Mouse (Mus musculus) thymus, adult 2 months (tissue): ENCODE measurements at regions not wholly inside any gene's neighbourhood (a gene's known extent, or its start where the extent isn't known, plus 50 kb on each side); places are given as distances from the start of the nearest gene placed in this dataset.

Experiments used
- DNase-seq: peaks from one replicate; pipeline ENCODE4 v3.0.0; 2021
- H3K27ac ChIP-seq: fragments of 200-500 bp; 2 replicates; pipeline ENCODE4 v1.5.1; 2012; ENCODE audit warnings: low read length, control low read depth; ENCODE audit not compliant: control insufficient read depth, insufficient read depth
- H3K27me3 ChIP-seq: fragments of 200-500 bp; 2 replicates; pipeline ENCODE4 v1.6.1; 2012; ENCODE audit warnings: mild to moderate bottlenecking, low read length, moderate library complexity, mixed read lengths; ENCODE audit not compliant: control insufficient read depth, insufficient read depth
- H3K36me3 ChIP-seq: fragments of 200-500 bp; 2 replicates; pipeline ENCODE4 v1.6.1; 2012; ENCODE audit warnings: mild to moderate bottlenecking, low read length, moderate library complexity; ENCODE audit not compliant: control insufficient read depth, insufficient read depth
- H3K4me1 ChIP-seq: fragments of 200-500 bp; replicated peaks from 2 replicates; pipeline ENCODE4 v1.6.1; 2012; ENCODE audit warnings: low read length; ENCODE audit not compliant: control insufficient read depth, insufficient read depth
- H3K4me3 ChIP-seq: fragments of 200-500 bp; 2 replicates; pipeline ENCODE4 v1.5.1; 2012; ENCODE audit warnings: mild to moderate bottlenecking, low read length, control low read depth, moderate library complexity; ENCODE audit not compliant: control insufficient read depth, insufficient read depth
- CTCF ChIP-seq: fragments of 200-500 bp; IDR thresholded peaks from 2 replicates; pipeline ENCODE4 v1.5.1; 2012; ENCODE audit warnings: mild to moderate bottlenecking, control low read depth, low read length, moderate library complexity, borderline replicate concordance; ENCODE audit not compliant: control insufficient read depth, poor library complexity, insufficient read depth; ENCODE audit errors: extremely low read depth
- POLR2A ChIP-seq: fragments of 200-500 bp; IDR thresholded peaks from 2 replicates; pipeline ENCODE4 v1.6.1; 2012; ENCODE audit warnings: mild to moderate bottlenecking, low read length, control low read depth, moderate library complexity; ENCODE audit not compliant: control insufficient read depth, poor library complexity, insufficient read depth; ENCODE audit errors: extremely low read depth
- WGBS: fragments of 180-500 bp; shearing (Covaris S2); methylation state at CpG from one replicate; pipeline ENCODE4 v1.1.7; 2018; 5-methylcytosine and 5-hydroxymethylcytosine counted together

DNA sequence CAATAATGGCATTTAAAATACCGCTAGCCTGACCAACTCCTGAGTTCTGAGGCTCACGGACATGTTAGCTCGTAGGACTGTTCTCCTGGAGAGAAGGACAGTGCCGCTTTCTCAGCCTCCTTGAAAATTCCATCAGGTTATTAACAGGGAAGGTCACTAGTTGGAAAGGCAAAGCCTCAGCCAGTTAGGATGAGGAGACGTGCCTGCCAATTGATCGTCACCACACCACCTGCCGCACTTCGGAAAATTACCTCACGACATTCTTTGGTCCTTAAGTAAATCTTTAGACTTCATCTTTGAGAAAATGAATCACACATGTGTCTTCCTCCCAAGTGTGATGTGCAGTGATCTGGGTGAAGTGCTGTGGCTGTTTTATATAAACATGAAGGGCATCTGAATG is 347.8 kb upstream of the Nfe2l3 start:
- H3K4me3 ChIP-seq, result no peak overlapping the region
- 93% methylated on average over 9 of the region's 9 CpGs for WGBS
- DNase-seq, result no peak
- no peaks in the 10 kb centered on the region for H3K36me3 ChIP-seq
- H3K4me1 ChIP-seq, result no peaks in the 10 kb centered on the region
- no peak for TF ChIP-seq POLR2A
- no peak for TF ChIP-seq CTCF
- no peaks in the 10 kb centered on the region for H3K27me3 ChIP-seq
- no peak overlapping the region for H3K27ac ChIP-seq

DNA sequence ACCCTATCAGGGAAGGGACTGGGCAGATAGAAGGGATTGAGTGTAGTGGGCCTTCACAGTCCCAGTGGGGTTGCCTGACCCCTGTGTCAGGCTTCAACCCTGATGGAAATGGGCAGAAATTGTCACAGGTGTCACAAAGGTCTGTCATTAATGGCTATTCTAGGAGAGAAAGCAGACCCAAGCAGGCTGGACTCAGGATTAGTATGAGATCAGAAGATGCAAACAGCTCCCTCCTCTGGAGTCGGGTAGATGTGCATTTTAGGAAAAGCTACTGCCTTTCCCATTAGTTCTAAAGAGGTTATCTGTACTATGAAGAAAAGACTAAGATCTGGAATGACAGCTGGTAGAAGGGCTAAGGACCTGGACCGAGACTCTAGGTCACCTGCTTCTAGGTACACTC is 346.9 kb upstream of the Nfe2l3 start:
- WGBS, result 74% methylated on average over 2 of the region's 2 CpGs
- H3K4me3 ChIP-seq, result no peak overlapping the region
- no peaks in the 10 kb centered on the region for H3K27me3 ChIP-seq
- DNase-seq, result no peak
- H3K36me3 ChIP-seq, result no peaks in the 10 kb centered on the region
- no peak for TF ChIP-seq POLR2A
- no peak overlapping the region for H3K27ac ChIP-seq
- H3K4me1 ChIP-seq, result no peaks in the 10 kb centered on the region

DNA sequence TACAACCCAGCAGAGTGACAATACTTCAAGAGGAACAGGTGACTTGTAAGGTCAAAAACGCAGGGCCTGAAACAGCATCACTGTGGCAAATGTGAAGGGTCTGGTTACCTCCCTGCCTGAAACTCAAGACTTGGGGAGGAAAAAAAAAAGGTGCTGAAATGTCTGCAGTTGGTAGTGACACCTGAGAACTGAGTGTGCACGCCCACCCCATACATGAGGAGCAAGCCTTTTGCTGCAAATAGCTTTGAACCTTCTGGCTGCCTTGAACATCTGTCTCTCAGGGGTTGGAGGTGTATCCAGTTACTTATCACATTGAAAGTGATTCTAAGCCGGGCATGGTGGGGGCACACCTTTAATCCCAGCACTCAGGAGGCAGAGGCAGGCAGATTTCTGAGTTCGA is 346.1 kb upstream of the Nfe2l3 start:
- 91% methylated on average over 4 of the region's 4 CpGs for WGBS
- Histone ChIP-seq H3K27ac (no peak overlapping the region), H3K4me3 (no peak overlapping the region), H3K36me3 (no peaks in the 10 kb centered on the region), H3K27me3 (no peaks in the 10 kb centered on the region), H3K4me1 (no peaks in the 10 kb centered on the region)
- DNase-seq, result no peak
- TF ChIP-seq CTCF (no peak), POLR2A (no peak)

DNA sequence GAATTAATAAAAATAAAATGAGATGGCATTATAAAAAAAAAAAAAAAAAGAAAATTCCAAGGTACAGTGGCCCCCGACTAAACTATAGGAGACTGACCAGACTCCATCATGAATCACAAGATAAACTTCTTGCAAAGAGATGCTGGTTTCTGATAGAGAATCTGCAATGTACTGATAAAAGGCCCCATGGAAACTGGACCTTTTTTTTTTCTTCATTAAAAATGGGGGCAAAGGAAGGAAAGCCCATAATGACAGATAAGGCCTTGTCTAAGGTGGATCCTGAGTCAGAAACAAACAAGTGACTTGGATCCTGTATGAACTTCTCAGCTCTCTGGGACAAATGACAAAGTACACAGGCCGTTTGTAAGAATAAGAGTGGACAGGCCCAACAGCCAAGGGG is 344.7 kb upstream of the Nfe2l3 start:
- no peaks in the 10 kb centered on the region for H3K4me1 ChIP-seq
- no peaks in the 10 kb centered on the region for H3K36me3 ChIP-seq
- H3K27me3 ChIP-seq, result no peaks in the 10 kb centered on the region
- no peak for DNase-seq
- no peak overlapping the region for H3K27ac ChIP-seq
- TF ChIP-seq POLR2A, result no peak
- TF ChIP-seq CTCF, result no peak
- no peak overlapping the region for H3K4me3 ChIP-seq
- WGBS, result 81% methylated on average over 2 of the region's 2 CpGs

DNA sequence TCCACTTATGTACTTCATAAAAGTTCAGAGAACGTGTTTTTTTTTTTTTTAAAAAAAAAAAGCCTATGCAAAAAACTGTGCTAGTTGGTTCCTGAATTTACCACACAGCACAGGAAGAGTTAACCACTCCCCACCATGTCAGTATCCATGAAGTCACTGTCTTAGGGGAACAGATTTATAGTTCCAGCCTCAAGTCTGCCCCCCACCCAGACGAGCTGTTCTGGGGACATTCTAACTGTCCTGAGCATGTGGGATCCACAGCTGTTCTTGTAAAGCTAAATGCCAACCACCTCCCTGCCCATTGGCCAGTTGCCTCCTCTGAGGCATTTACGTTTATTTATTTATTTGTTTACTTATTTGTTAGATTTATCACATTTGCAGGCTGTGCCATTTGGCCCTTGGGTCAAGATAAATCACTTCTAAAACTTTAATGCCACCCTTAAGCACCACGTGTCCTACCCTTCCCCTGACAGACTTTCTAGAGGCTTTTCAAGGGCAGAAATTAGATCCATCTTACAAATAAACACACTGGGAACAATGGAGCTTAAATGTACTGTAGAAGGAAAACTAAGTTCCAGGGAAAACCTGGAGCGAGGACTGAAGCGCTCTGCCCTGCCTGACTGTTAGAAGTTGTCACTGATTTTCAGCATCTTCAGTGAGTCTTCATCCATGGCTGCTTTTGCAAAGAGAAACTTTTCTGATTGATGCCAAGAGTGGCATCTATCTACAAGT is 343.7 kb upstream of the Nfe2l3 start:
- Histone ChIP-seq H3K27me3 (no peaks in the 10 kb centered on the region), H3K4me1 (no peaks in the 10 kb centered on the region), H3K36me3 (no peaks in the 10 kb centered on the region), H3K4me3 (no peak overlapping the region), H3K27ac (no peak overlapping the region)
- DNase-seq, result no peak
- TF ChIP-seq POLR2A, result no peak
- 63% methylated on average over 6 of the region's 6 CpGs for WGBS

DNA sequence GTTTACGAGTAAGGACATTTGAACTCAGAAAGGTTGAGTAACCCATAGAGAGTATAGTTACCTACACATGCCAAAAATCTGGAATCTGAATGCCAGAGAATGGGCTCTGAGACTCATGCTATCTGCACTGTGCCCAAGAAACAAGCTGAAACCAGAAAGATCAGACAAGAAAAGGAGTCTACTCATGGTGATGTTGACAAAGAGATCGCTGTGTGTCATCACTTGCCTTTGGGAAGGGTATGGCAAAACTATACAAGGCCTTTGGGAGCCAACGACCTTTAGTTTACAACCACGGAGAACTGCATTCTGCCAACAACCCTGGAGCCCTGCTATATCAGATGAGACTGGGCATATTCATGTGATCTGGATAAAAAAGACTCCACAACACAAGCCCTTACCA is 339.3 kb upstream of the Nfe2l3 start:
- WGBS, result 96% methylated on average over 4 of the region's 4 CpGs
- TF ChIP-seq POLR2A, result no peak
- no peak for TF ChIP-seq CTCF
- DNase-seq, result no peak

DNA sequence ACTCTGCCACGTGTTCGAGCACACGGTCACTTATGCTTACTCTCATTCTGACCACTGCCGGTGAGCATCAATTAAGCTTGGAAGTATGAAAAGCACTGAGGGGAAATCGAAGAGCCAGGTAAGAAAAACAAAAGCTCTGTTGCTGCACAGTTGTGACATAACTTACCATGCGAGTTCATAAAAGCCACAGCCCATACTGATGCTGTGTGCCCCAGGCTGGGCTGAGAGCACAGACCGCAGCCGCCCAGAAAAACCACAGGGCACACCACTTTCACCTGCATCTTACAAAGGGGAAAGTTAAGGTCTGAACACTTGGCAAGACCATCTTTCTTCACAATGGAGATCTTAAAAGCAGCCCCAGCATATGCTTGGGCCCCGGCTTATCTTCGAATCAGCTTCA is 338.2 kb upstream of the Nfe2l3 start:
- TF ChIP-seq POLR2A, result no peak
- TF ChIP-seq CTCF, result no peak
- H3K27ac ChIP-seq, result no peak overlapping the region
- H3K4me3 ChIP-seq, result no peak overlapping the region
- H3K4me1 ChIP-seq, result no peaks in the 10 kb centered on the region
- H3K27me3 ChIP-seq, result no peaks in the 10 kb centered on the region
- DNase-seq, result no peak
- 50% methylated on average over 10 of the region's 10 CpGs for WGBS
- no peaks in the 10 kb centered on the region for H3K36me3 ChIP-seq

More for the DNA sequence above, 339.3 kb upstream of the Nfe2l3 start:
- Histone ChIP-seq H3K36me3 (no peaks in the 10 kb centered on the region), H3K27ac (no peak overlapping the region), H3K4me1 (no peaks in the 10 kb centered on the region), H3K4me3 (no peak overlapping the region), H3K27me3 (no peaks in the 10 kb centered on the region)
